Mouse (Mus musculus): ENCODE results near the gene Usp20.

The Usp20 gene

GRCm38 (mm10) chr2:30990221-30990620, 8.1 kb downstream of the Usp20 start:
- DNase-seq: no peak

GRCm38 (mm10) chr2:30994853-30995252, 12.8 kb downstream of the Usp20 start:
- no peak for DNase-seq

- DNase-seq: peak; percentile 53
Measured at GRCm38 (mm10) chr2:30995432-30995996, 13.4 kb downstream of the Usp20 start.

- no peak for DNase-seq
Measured at GRCm38 (mm10) chr2:30998443-30999260, 16.6 kb downstream of the Usp20 start.

GRCm38 (mm10) chr2:31002857-31003256, 20.8 kb downstream of the Usp20 start:
- DNase-seq: no peak

GRCm38 (mm10) chr2:31005453-31005852, 23.4 kb downstream of the Usp20 start:
- DNase-seq: no peak

GRCm38 (mm10) chr2:31006434-31006833, 24.4 kb downstream of the Usp20 start:
- DNase-seq: no peak

GRCm38 (mm10) chr2:31007208-31007607, 25.1 kb downstream of the Usp20 start:
- DNase-seq: no peak

GRCm38 (mm10) chr2:31013371-31014120, 31.5 kb downstream of the Usp20 start:
- DNase-seq: no peak

GRCm38 (mm10) chr2:31017625-31018317, 35.7 kb downstream of the Usp20 start:
- DNase-seq: no peak

- no peak for DNase-seq
Measured at GRCm38 (mm10) chr2:31018519-31018918, 36.4 kb downstream of the Usp20 start.

- no peak for DNase-seq
Measured at GRCm38 (mm10) chr2:31019011-31019410, 36.9 kb downstream of the Usp20 start.

GRCm38 (mm10) chr2:31020202-31020601, 38.1 kb downstream of the Usp20 start:
- DNase-seq: no peak

- DNase-seq: no peak
Measured at GRCm38 (mm10) chr2:31023940-31024339, 41.9 kb downstream of the Usp20 start.

- DNase-seq: peak; percentile 58
Measured at GRCm38 (mm10) chr2:31024618-31025370, 42.7 kb downstream of the Usp20 start.

GRCm38 (mm10) chr2:31025458-31025857, 43.4 kb downstream of the Usp20 start:
- peak; percentile 39 for DNase-seq

- DNase-seq: no peak
Measured at GRCm38 (mm10) chr2:31026642-31027041, 44.6 kb downstream of the Usp20 start.

- DNase-seq: peak; percentile 23
Measured at GRCm38 (mm10) chr2:31031972-31032371, 49.9 kb downstream of the Usp20 start.

GRCm38 (mm10) chr2:31036811-31037210, 54.7 kb downstream of the Usp20 start:
- DNase-seq: no peak

GRCm38 (mm10) chr2:31040043-31040442, 58.0 kb downstream of the Usp20 start:
- DNase-seq: no peak

GRCm38 (mm10) chr2:31040487-31040886, 58.4 kb downstream of the Usp20 start:
- no peak for DNase-seq

GRCm38 (mm10) chr2:31041386-31041785, 59.3 kb downstream of the Usp20 start:
- DNase-seq: no peak
